30 mouse cellular contexts compared by ENCODE assay signal in the genomic region with DNA sequence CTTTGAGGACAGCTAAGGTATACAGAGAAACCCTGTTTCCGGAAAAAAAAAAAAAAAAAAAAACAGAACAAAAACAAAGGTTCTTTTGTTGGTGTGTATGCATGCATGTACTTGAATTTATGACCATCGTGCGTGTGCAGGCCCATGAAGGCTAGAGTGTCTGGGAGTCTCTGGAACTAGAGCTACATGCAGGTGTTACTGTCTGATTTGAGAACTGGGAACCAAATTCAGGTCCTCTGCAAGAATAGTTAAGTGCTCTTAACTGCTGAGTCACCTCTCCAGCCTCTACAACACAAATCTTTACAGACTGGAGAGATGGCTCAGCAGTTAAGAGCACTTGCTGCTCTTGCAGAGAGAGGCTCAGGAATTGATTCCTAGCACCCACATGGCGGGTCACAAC. TPM values are rescaled to one million over a fixed set of nuclear protein-coding genes. Genes with fewer than 3 reads are reported as not detected.
"Had no signal": no experiment of that assay in that cellular context is flagged by ENCODE, and none has a peak within 500 bp of the region (broad histone marks: within the 10 kb centered on the region; RNA-seq: fewer than 3 reads in every experiment).

No protein-coding gene starts in this region.

- DNase-seq: gastrocnemius, adult 2 months; gastrocnemius, postnatal 10 days; gastrocnemius, postnatal 25 days; heart, adult 18-20 months; heart, postnatal 14 days; heart, postnatal 36 days; kidney, adult 2 months; kidney, adult 9 months; kidney, postnatal 14 days; kidney, postnatal 36 days; layer of hippocampus, adult 9-11 months; layer of hippocampus, postnatal 36 days; left cerebral cortex, postnatal 4 days; liver, embryonic 13.5 days had no signal

- H3K9me3 ChIP-seq: heart, embryonic 13.5 days; heart, embryonic 15.5 days; hindbrain, embryonic 13.5 days; hindbrain, embryonic 15.5 days; intestine, embryonic 15.5 days; kidney, embryonic 15.5 days; limb, embryonic 13.5 days; limb, embryonic 15.5 days; liver, embryonic 13.5 days had no signal

- H3K4me3 ChIP-seq: gastrocnemius, adult 2 months; heart, embryonic 13.5 days; heart, embryonic 15.5 days; hindbrain, embryonic 13.5 days; hindbrain, embryonic 15.5 days; intestine, embryonic 15.5 days; kidney, embryonic 15.5 days; limb, embryonic 13.5 days; limb, embryonic 15.5 days; liver, embryonic 13.5 days had no signal

- H3K27ac ChIP-seq: gastrocnemius, adult 2 months; heart, embryonic 13.5 days; heart, embryonic 15.5 days; hindbrain, embryonic 13.5 days; hindbrain, embryonic 15.5 days; intestine, embryonic 15.5 days; kidney, embryonic 15.5 days; kidney, postnatal 0 days; limb, embryonic 13.5 days; limb, embryonic 15.5 days; liver, embryonic 13.5 days had no signal

- ATAC-seq: intestine, embryonic 15.5 days; intestine, postnatal 0 days had no signal

- H3K4me2 ChIP-seq: heart, embryonic 11.5 days; heart, embryonic 13.5 days; heart, embryonic 15.5 days; hindbrain, embryonic 13.5 days; hindbrain, embryonic 15.5 days; intestine, embryonic 15.5 days; kidney, embryonic 15.5 days; limb, embryonic 13.5 days; limb, embryonic 15.5 days; liver, embryonic 11.5 days; liver, embryonic 13.5 days had no signal

- H3K9ac ChIP-seq: heart, embryonic 13.5 days; heart, embryonic 15.5 days; hindbrain, embryonic 13.5 days; hindbrain, embryonic 15.5 days; intestine, embryonic 15.5 days; kidney, embryonic 15.5 days; limb, embryonic 13.5 days; limb, embryonic 15.5 days; liver, embryonic 13.5 days had no signal

- H3K27me3 ChIP-seq: heart, embryonic 13.5 days; heart, embryonic 15.5 days; hindbrain, embryonic 13.5 days; hindbrain, embryonic 15.5 days; intestine, embryonic 15.5 days; kidney, embryonic 15.5 days; limb, embryonic 13.5 days; limb, embryonic 15.5 days; liver, embryonic 13.5 days had no signal

- H3K4me1 ChIP-seq: heart, embryonic 13.5 days; heart, embryonic 15.5 days; hindbrain, embryonic 13.5 days; hindbrain, embryonic 15.5 days; intestine, embryonic 15.5 days; kidney, embryonic 15.5 days; liver, embryonic 13.5 days had no signal

- H3K36me3 ChIP-seq: heart, embryonic 15.5 days; hindbrain, embryonic 13.5 days; hindbrain, embryonic 15.5 days; liver, embryonic 13.5 days had no signal

RNA-seq across cellular contexts. Expression of gene 1700016K19Rik, which starts 16.1 kb away (rescaled TPM):
- total RNA-seq: gastrocnemius, adult 2 months; gastrocnemius, postnatal 10 days; gastrocnemius, postnatal 25 days; gastrocnemius, postnatal 4 days; granulocyte monocyte progenitor cell, adult 5-6 weeks; heart, postnatal 36 days; hematopoietic stem cell, adult 5-6 weeks had no signal
- polyA plus RNA-seq: heart, embryonic 11.5 days; heart, embryonic 13.5 days; heart, postnatal 0 days; intestine, postnatal 0 days; liver, embryonic 11.5 days; liver, embryonic 13.5 days had no signal
